14 mouse cellular contexts compared by ENCODE assay signal in genomic region chr12:71446892-71447268, GRCm38 (mm10).
DNase-seq lines count a peak whose midpoint lies in the region; ATAC-seq and TF ChIP-seq lines count a peak whose summit lies in the region.
"Had no signal": no experiment of that assay in that cellular context is flagged by ENCODE, and none has a peak within 500 bp of the region (broad histone marks: within the 10 kb centered on the region; RNA-seq: fewer than 3 reads in every experiment).

No protein-coding gene starts in this region.

- H3K4me3 ChIP-seq in gastrocnemius, adult 2 months, result no peak overlapping the region
- no peak overlapping the region for H3K4me3 ChIP-seq in intestine, embryonic 15.5 days (replicated peaks)
- H3K4me3 ChIP-seq in cerebellum, adult 2 months (replicated peaks; ENCODE audit: insufficient read depth, low read depth, low read length), result no peak overlapping the region
- H3K4me3 ChIP-seq: forebrain, embryonic 15.5 days; heart, embryonic 10.5 days; hindbrain, embryonic 13.5 days; midbrain, embryonic 10.5 days had no signal

- peak overlapping the region; percentile 65 for H3K27ac ChIP-seq in gastrocnemius, adult 2 months
- peak overlapping the region; percentile 48; the same call in 1 of the 2 replicates for H3K27ac ChIP-seq in intestine, embryonic 15.5 days
- H3K27ac ChIP-seq in cerebellum, adult 2 months (ENCODE audit: insufficient read depth, low read length), result no peak overlapping the region
- H3K27ac ChIP-seq: forebrain, embryonic 15.5 days; heart, embryonic 10.5 days; hindbrain, embryonic 13.5 days; midbrain, embryonic 10.5 days had no signal

- H3K27me3 ChIP-seq in intestine, embryonic 15.5 days (replicated peaks), result no peaks in the 10 kb centered on the region
- H3K27me3 ChIP-seq in cerebellum, adult 2 months (ENCODE audit: control insufficient read depth, insufficient read depth, low read length), result no peaks in the 10 kb centered on the region
- H3K27me3 ChIP-seq: forebrain, embryonic 15.5 days; hindbrain, embryonic 13.5 days had no signal

- no peaks in the 10 kb centered on the region for H3K36me3 ChIP-seq in intestine, embryonic 15.5 days
- H3K36me3 ChIP-seq: forebrain, embryonic 15.5 days; heart, embryonic 10.5 days; hindbrain, embryonic 13.5 days; midbrain, embryonic 10.5 days had no signal

- intact Hi-C loops in gastrocnemius, adult 2 months (cut with DNase I), result no loop called here
- intact Hi-C loops in left cerebral cortex, postnatal 10 days (cut with DNase I), result no loop called here

- no peak for TF ChIP-seq CTCF in gastrocnemius, adult 2 months (IDR thresholded peaks at IDR 0.05)
- TF ChIP-seq CTCF in cerebellum, adult 2 months (IDR thresholded peaks at IDR 0.05; ENCODE audit: borderline replicate concordance, insufficient read depth, low read depth, low read length), result no peak

- no peak overlapping the region for H3K9ac ChIP-seq in intestine, embryonic 15.5 days
- H3K9ac ChIP-seq: forebrain, embryonic 15.5 days; hindbrain, embryonic 13.5 days had no signal

- no peak for TF ChIP-seq POLR2A in cerebellum, adult 2 months (IDR thresholded peaks at IDR 0.05; ENCODE audit: borderline replicate concordance, insufficient read depth, low read length)

- no peak overlapping the region for H3K4me2 ChIP-seq in intestine, embryonic 15.5 days (replicated peaks)
- H3K4me2 ChIP-seq: forebrain, embryonic 15.5 days; hindbrain, embryonic 13.5 days had no signal

- 32% methylated on average over 7 of the region's 7 CpGs for WGBS in intestine, embryonic 15.5 days
- 52% methylated on average over 7 of the region's 7 CpGs for WGBS in cerebellum, adult 2 months

- H3K9me3 ChIP-seq in intestine, embryonic 15.5 days, result no peaks in the 10 kb centered on the region
- H3K9me3 ChIP-seq: forebrain, embryonic 15.5 days; heart, embryonic 10.5 days; hindbrain, embryonic 13.5 days; midbrain, embryonic 10.5 days had no signal

- DNase-seq in gastrocnemius, adult 2 months, result no peak
- no peak for DNase-seq in gastrocnemius, postnatal 4 days (ENCODE audit: low spot score in 2 of 2)
- DNase-seq in kidney, postnatal 14 days, result peak; percentile 48
- DNase-seq in skeletal muscle tissue, adult 2 months (ENCODE audit: low read depth, low spot score), result peak; percentile 27
- DNase-seq in left cerebral cortex, postnatal 10 days (ENCODE audit: extremely low spot score in 1 of 2, low spot score in 2 of 2), result no peak
- DNase-seq in cerebellum, adult 2 months, result no peak
- DNase-seq in ovary, postnatal 14 days (ENCODE audit: low spot score), result no peak
- DNase-seq: cerebellum, adult 18-20 months; right cerebral cortex, adult 18-20 months had no signal

- ATAC-seq in intestine, embryonic 15.5 days, result no peak
- ATAC-seq: forebrain, embryonic 15.5 days had no signal

- no peaks in the 10 kb centered on the region for H3K4me1 ChIP-seq in intestine, embryonic 15.5 days (replicated peaks)
- no peaks in the 10 kb centered on the region for H3K4me1 ChIP-seq in cerebellum, adult 2 months (ENCODE audit: control insufficient read depth, insufficient read depth, low read length)
- H3K4me1 ChIP-seq: forebrain, embryonic 15.5 days; hindbrain, embryonic 13.5 days had no signal

Comparison
In these comparisons a context has a peak if more than half of its experiments do, and no peak if none do; other contexts are left out.
1. DNase-seq: peak in kidney, postnatal 14 days (single experiment) and skeletal muscle tissue, adult 2 months (single experiment); none in gastrocnemius, adult 2 months (single experiment), gastrocnemius, postnatal 4 days (0 of 2), left cerebral cortex, postnatal 10 days (0 of 2), cerebellum, adult 2 months (0 of 2) and ovary, postnatal 14 days (single experiment).